Mouse (Mus musculus): ENCODE measurements around the gene Slit3. TPM values are rescaled to one million over a fixed set of nuclear protein-coding genes. Genes with fewer than 3 reads are reported as not detected.
A peak's percentile ranks its signal among the peaks of the same experiment; 100 is the strongest.

Gene Slit3
- total RNA-seq, 2 experiments from 2014 or later: 31.5 to 47.6 TPM

GRCm38 (mm10) chr11:35607191-35607590 is 486.2 kb downstream of the Slit3 start:
- no peak for DNase-seq (ENCODE audit: low spot score in 2 of 2)

GRCm38 (mm10) chr11:35608794-35609193 is 487.8 kb downstream of the Slit3 start:
- DNase-seq (ENCODE audit: low spot score in 2 of 2): no peak

- no peak for DNase-seq (ENCODE audit: low spot score in 2 of 2)
These were observed 491.4 kb downstream of the Slit3 start for GRCm38 (mm10) chr11:35612262-35612896.

GRCm38 (mm10) chr11:35614530-35614929 is 493.5 kb downstream of the Slit3 start:
- no peak for DNase-seq (ENCODE audit: low spot score in 2 of 2)

- no peak for DNase-seq (ENCODE audit: low spot score in 2 of 2)
These were observed 498.4 kb downstream of the Slit3 start for GRCm38 (mm10) chr11:35619421-35619820.

- DNase-seq (ENCODE audit: low spot score in 2 of 2): no peak
These were observed 501.7 kb downstream of the Slit3 start for GRCm38 (mm10) chr11:35622736-35623135.

- DNase-seq (ENCODE audit: low spot score in 2 of 2): no peak
These were observed 503.7 kb downstream of the Slit3 start for GRCm38 (mm10) chr11:35624515-35625270.

- no peak for DNase-seq (ENCODE audit: low spot score in 2 of 2)
These were observed 504.6 kb downstream of the Slit3 start for GRCm38 (mm10) chr11:35625576-35625975.

GRCm38 (mm10) chr11:35626161-35626885 is 505.3 kb downstream of the Slit3 start:
- DNase-seq (ENCODE audit: low spot score in 2 of 2): peak; percentile 48 to 65

- DNase-seq (ENCODE audit: low spot score in 2 of 2): no peak
These were observed 506.8 kb downstream of the Slit3 start for GRCm38 (mm10) chr11:35627815-35628214.

GRCm38 (mm10) chr11:35632262-35632661 is 511.2 kb downstream of the Slit3 start:
- no peak for DNase-seq (ENCODE audit: low spot score in 2 of 2)

GRCm38 (mm10) chr11:35637102-35637501 is 516.1 kb downstream of the Slit3 start:
- DNase-seq (ENCODE audit: low spot score in 2 of 2): no peak

GRCm38 (mm10) chr11:35638862-35639384 is 517.9 kb downstream of the Slit3 start:
- no peak for DNase-seq (ENCODE audit: low spot score in 2 of 2)

GRCm38 (mm10) chr11:35639428-35639827 is 518.4 kb downstream of the Slit3 start:
- DNase-seq (ENCODE audit: low spot score in 2 of 2): no peak

- DNase-seq (ENCODE audit: low spot score in 2 of 2): no peak
These were observed 530.3 kb downstream of the Slit3 start for GRCm38 (mm10) chr11:35651286-35651685.

- no peak for DNase-seq (ENCODE audit: low spot score in 2 of 2)
These were observed 534.8 kb downstream of the Slit3 start for GRCm38 (mm10) chr11:35655836-35656235.

GRCm38 (mm10) chr11:35657582-35657981 is 536.6 kb downstream of the Slit3 start:
- no peak for DNase-seq (ENCODE audit: low spot score in 2 of 2)

GRCm38 (mm10) chr11:35660967-35661366 is 539.9 kb downstream of the Slit3 start:
- DNase-seq (ENCODE audit: low spot score in 2 of 2): no peak

GRCm38 (mm10) chr11:35662945-35663344 is 541.9 kb downstream of the Slit3 start:
- no peak for DNase-seq (ENCODE audit: low spot score in 2 of 2)

GRCm38 (mm10) chr11:35663661-35664060 is 542.6 kb downstream of the Slit3 start:
- no peak for DNase-seq (ENCODE audit: low spot score in 2 of 2)

GRCm38 (mm10) chr11:35664991-35665390 is 544.0 kb downstream of the Slit3 start:
- DNase-seq (ENCODE audit: low spot score in 2 of 2): no peak

- DNase-seq (ENCODE audit: low spot score in 2 of 2): peak in 1 of 2 experiments; percentile 28
These were observed 546.4 kb downstream of the Slit3 start for GRCm38 (mm10) chr11:35667428-35667827.
